Mouse (Mus musculus) intestine, embryonic 16.5 days (tissue): Measurements from ENCODE around the gene Acer1. TPM values are rescaled to one million over a fixed set of nuclear protein-coding genes. Genes with fewer than 3 reads are reported as not detected.

Experiments
- ATAC-seq: fragments of 200-750 bp; cut with Nextera tagmentation; 2 replicates; pipeline ENCODE4 v1.8.0; 2017; ENCODE audit warnings: moderate TSS enrichment, moderate library complexity
- H3K27ac ChIP-seq: fragments of 300-500 bp; sonication (generic); 2 replicates; pipeline ENCODE4 v1.5.1; 2014; ENCODE audit warnings: mild to moderate bottlenecking, low read length
- H3K27me3 ChIP-seq: fragments of 300-500 bp; sonication (generic); replicated peaks from 2 replicates; pipeline ENCODE4 v1.6.1; 2014; ENCODE audit warnings: low read length, control low read depth, mixed read lengths; ENCODE audit not compliant: control insufficient read depth, insufficient read depth
- H3K36me3 ChIP-seq: fragments of 300-500 bp; sonication (generic); 2 replicates; pipeline ENCODE4 v1.6.1; 2014; ENCODE audit warnings: low read length, control low read depth; ENCODE audit not compliant: control insufficient read depth, insufficient read depth
- H3K4me1 ChIP-seq: fragments of 300-500 bp; sonication (generic); 2 replicates; pipeline ENCODE4 v1.6.1; 2014; ENCODE audit warnings: low read length, control low read depth, mixed read lengths; ENCODE audit not compliant: control insufficient read depth, insufficient read depth
- H3K4me2 ChIP-seq: fragments of 300-500 bp; sonication (generic); 2 replicates; pipeline ENCODE4 v1.6.1; 2014; ENCODE audit warnings: low read depth, low read length, control low read depth
- H3K4me3 ChIP-seq: fragments of 300-500 bp; sonication (generic); 2 replicates; pipeline ENCODE4 v1.5.1; 2014; ENCODE audit warnings: mild to moderate bottlenecking, low read length
- H3K9ac ChIP-seq: fragments of 300-500 bp; sonication (generic); 2 replicates; pipeline ENCODE4 v1.6.1; 2014; ENCODE audit warnings: low read depth, low read length
- H3K9me3 ChIP-seq: fragments of 300-500 bp; sonication (generic); 2 replicates; pipeline ENCODE4 v1.6.1; 2016; ENCODE audit warnings: low read length, control low read depth; ENCODE audit not compliant: control insufficient read depth
- WGBS: fragments of 180-500 bp; shearing (Covaris S2); extraction: QIAGEN DNeasy Blood & Tissue Kit; methylation state at CpG from one replicate; pipeline ENCODE4 v1.1.7; 2014; 5-methylcytosine and 5-hydroxymethylcytosine counted together
- polyA plus RNA-seq: library from polyadenylated mRNA; unstranded; fragments of >200 nt; fragmentation: Nextera tagmentation; extraction: Ambion mirVana; gene quantifications from 2 replicates; pipeline ENCODE4 v1.2.1, GENCODE M21; 2015

Acer1 gene
- polyA plus RNA-seq, 1 experiment from 2014 or later, result 0.65 TPM

DNA sequence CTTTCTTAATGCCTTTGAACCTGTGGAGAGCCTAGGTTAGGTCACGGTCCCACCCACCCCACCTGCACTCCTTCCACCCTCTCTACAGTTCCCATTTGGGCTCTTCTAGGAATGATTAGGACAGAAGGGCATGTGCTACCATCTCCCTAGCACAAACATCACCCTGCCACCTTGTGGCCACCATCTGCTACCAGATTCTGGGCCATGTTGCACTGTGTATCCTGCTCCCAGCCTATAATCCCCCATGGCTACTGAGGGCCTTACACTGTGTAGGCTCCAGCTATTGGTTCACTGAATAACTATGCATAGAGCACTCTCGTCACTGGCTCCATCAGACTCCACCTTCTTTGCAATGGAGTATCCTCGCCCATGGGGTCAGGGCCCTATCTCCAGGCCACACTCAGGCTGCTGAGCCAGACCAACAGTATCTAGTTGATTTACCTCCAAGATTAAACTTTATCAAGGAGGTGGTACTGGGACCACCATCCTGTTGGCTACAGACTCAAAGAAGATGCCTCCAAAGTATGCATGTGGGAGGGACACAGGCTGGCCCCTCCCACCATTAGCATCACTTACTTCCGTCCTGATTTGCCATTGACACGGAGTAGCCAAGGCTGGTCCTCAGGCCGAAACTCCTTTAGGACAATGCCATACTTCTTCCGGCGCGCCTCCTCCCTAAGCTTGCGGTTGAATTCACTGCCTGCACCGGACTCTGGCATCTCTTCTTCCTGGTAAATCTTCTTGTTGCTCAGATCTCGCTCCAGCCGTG, 25.4 kb upstream of the Acer1 start:
- Histone ChIP-seq H3K27ac (no peak overlapping the region), H3K4me2 (no peak overlapping the region), H3K9ac (no peak overlapping the region), H3K27me3 (no peaks in the 10 kb centered on the region), H3K4me3 (no peak overlapping the region), H3K9me3 (no peaks in the 10 kb centered on the region), H3K4me1 (peaks cover 14% of the 10 kb centered on the region), H3K36me3 (peaks cover 33% of the 10 kb centered on the region)
- 92% methylated on average over 13 of the region's 13 CpGs for WGBS
- ATAC-seq, result no peak

DNA sequence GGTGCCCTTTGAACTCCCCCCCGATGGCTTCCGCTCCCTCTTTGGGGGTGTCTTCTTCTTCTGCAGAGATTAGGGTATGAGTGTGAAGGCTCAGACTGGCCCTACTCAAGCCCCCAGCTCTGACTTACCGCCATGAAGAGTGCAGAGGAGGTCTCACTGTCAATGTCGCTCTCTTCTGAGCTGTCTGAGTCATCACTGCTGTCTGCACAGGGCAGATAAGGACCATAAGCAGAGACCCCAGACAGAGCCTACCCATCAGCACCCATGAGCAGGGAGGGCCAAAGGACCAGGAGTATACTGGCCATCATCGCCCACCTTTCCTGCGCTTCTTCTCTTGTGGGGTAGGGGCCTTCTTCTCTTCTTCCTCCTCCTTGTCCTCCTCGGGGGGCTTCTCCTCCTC, 22.1 kb upstream of the Acer1 start:
- H3K27ac ChIP-seq, result no peak overlapping the region
- no peaks in the 10 kb centered on the region for H3K4me1 ChIP-seq
- WGBS, result 93% methylated on average over 7 of the region's 7 CpGs
- H3K9ac ChIP-seq, result no peak overlapping the region
- H3K4me2 ChIP-seq, result no peak overlapping the region
- H3K36me3 ChIP-seq, result peaks cover 39% of the 10 kb centered on the region
- H3K4me3 ChIP-seq, result no peak overlapping the region
- H3K27me3 ChIP-seq, result no peaks in the 10 kb centered on the region
- ATAC-seq, result no peak
- no peaks in the 10 kb centered on the region for H3K9me3 ChIP-seq

DNA sequence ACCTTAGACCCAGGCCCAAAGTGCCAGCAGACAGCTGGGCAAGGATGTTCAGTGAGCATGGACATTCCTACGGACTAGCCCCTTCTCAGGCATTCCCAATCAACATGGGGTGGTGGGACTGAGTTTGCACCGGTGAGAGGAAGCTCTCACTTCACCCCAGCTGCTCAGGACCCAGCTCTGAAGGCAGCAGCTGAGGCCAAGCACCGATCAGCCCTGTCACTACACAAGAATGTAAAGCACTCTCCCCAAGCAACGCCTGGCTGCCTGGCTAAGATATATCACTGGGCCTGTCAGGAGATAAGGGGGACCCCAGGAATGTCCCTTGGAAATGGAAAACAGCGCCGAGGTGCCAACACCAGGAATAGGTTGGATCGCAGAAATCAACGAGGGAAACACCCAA, 19.3 kb upstream of the Acer1 start:
- Histone ChIP-seq H3K36me3 (peaks cover 25% of the 10 kb centered on the region), H3K9me3 (no peaks in the 10 kb centered on the region), H3K4me1 (0 out of 2 replicates have a peak, but pooled peaks cover 5% of the 10 kb centered on the region), H3K4me2 (no peak overlapping the region), H3K27me3 (no peaks in the 10 kb centered on the region), H3K4me3 (no peak overlapping the region), H3K9ac (no peak overlapping the region), H3K27ac (no peak overlapping the region)
- WGBS, result 53% methylated on average over 8 of the region's 8 CpGs
- no peak for ATAC-seq

DNA sequence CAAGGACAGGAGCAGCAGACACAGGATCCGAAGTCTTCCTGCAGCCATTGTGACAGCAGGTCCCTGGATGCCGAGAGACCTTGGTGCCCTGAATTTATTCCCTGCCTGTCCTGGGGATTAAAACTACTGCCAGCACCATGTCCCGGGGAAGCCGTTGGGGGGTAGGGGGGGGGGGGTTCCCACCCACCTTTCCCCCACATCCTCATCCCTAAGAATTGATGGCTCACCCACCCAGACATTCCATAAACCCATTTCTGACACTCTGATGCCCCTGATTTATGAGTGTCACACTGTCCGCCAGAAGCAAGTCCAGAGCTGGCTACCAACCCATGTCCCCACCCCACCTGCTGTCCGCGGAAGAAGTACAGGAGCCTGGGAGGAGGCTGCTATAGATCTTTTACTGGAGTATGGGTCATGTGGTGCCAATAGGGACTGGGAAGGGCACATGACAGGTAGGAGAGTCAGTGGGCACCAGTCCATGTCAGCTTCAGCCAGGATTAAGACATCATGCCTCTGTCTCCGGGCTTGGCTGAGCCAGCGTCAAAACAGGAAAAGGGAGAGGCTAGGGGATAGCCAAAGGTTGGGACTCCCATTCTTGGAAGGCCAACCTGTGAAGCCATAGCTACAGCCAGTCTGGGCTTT, 18.2 kb upstream of the Acer1 start, which contains the start of gene Pspn:
Pspn (minus strand) TSS at position 51 of the 642 bp plus-strand sequence.
- H3K27ac ChIP-seq, result no peak within 1 kb of the TSS
- H3K27me3 ChIP-seq, result no peaks in the 10 kb centered on the region
- 0 out of 2 replicates have a peak, but pooled peaks cover 5% of the 10 kb centered on the region for H3K4me1 ChIP-seq
- H3K4me2 ChIP-seq, result no peak within 1 kb of the TSS
- H3K36me3 ChIP-seq, result peaks cover 28% of the 10 kb centered on the region
- 83% methylated on average over 9 of the region's 9 CpGs for WGBS
- H3K4me3 ChIP-seq, result no peak within 1 kb of the TSS
- ATAC-seq, result no peak
- H3K9ac ChIP-seq, result no peak within 1 kb of the TSS
- H3K9me3 ChIP-seq, result no peaks in the 10 kb centered on the region

DNA sequence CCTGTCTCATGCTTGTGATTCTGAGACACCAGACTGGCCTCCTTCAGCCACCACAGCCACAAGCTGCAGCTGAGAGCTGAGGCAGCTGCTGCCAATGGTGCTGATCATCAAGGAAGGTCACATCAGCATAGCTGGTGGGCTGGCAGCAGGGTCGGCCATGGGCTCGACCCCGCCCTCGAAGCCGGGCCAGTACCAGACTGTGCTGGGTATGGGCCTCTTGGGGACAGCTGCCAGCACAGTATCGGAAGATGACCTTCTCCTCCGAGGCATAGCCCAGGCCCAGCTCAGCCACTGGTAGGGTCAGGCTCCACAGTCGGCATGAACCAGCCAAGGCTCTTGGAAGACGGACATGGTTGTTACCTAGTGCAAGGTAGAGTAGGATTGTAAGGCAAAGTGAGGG, 17.5 kb upstream of the Acer1 start:
- WGBS, result 93% methylated on average over 9 of the region's 9 CpGs
- peaks cover 25% of the 10 kb centered on the region for H3K36me3 ChIP-seq
- no peak for ATAC-seq
- H3K27me3 ChIP-seq, result no peaks in the 10 kb centered on the region
- 0 out of 2 replicates have a peak, but pooled peaks cover 5% of the 10 kb centered on the region for H3K4me1 ChIP-seq
- no peak overlapping the region for H3K4me3 ChIP-seq
- no peak overlapping the region for H3K4me2 ChIP-seq
- H3K27ac ChIP-seq, result no peak overlapping the region
- H3K9me3 ChIP-seq, result no peaks in the 10 kb centered on the region
- H3K9ac ChIP-seq, result no peak overlapping the region

DNA sequence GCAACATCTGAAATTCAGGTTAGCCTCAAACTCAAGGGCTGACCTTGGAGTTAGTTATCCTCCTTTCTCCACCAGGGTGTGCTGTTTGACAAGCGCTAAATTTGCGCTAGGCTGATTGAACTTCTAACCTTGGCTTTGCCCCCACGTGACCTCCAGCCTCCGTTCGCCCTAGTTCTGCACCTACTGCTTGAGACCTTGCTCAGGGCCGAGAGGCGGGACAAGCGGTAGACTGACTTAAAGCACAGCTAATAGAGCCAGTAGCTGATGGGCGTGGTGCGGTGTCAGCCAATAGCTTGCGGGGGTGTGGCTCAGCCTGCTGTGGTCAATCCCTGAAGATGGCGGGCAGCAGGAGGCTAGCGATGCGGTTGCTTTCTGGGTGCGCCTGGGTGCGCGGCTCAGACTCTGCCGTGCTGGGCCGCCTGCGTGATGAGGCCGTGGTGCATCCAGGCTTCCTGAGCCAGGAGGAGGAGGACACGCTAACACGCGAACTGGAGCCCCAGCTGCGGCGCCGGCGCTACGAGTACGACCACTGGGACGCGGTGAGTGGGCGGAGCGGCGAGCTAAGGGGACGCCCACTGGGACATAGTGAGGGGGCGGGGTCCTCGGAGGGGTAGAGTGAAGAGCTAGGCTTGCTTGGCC, 15.2 kb upstream of the Acer1 start, which contains the start of gene Alkbh7:
Alkbh7 (plus strand) TSS at position 311 of the 639 bp plus-strand sequence.
- H3K9ac ChIP-seq, result peak within 1 kb of the TSS; percentile 75
- H3K36me3 ChIP-seq, result peaks cover 26% of the 10 kb centered on the region
- no peaks in the 10 kb centered on the region for H3K9me3 ChIP-seq
- H3K4me3 ChIP-seq, result peak within 1 kb of the TSS; percentile 70
- H3K27ac ChIP-seq, result peak within 1 kb of the TSS; percentile 47; the same call in 1 of the 2 replicates
- no peaks in the 10 kb centered on the region for H3K27me3 ChIP-seq
- peak; percentile 100 for ATAC-seq
- H3K4me1 ChIP-seq, result 0 out of 2 replicates have a peak, but pooled peaks cover 5% of the 10 kb centered on the region
- 0% methylated on average over 38 of the region's 38 CpGs for WGBS
- H3K4me2 ChIP-seq, result peak within 1 kb of the TSS; percentile 76

DNA sequence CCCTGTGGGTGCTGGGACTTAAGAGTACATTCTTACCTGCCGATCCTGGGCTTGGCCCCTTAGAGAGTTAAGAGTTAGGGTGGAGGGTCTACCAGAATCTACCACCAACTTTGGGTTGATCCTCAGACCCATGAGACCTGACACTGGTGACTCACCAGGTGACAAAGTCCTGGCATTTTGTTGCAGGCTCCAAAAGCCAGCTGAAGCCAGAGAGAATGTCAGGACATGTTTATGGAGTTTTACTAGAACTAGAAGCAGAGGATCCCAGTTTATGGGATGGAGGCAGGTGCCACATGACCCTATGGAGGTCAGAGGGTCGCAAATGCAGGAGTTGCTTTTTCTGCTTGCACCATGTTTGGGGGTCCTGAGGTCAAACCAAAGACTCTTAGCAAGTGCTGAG, 14.6 kb upstream of the Acer1 start:
- H3K4me1 ChIP-seq, result 0 out of 2 replicates have a peak, but pooled peaks cover 5% of the 10 kb centered on the region
- peak; percentile 1; the same call in 1 of the 2 replicates for ATAC-seq
- H3K36me3 ChIP-seq, result peaks cover 26% of the 10 kb centered on the region
- H3K9ac ChIP-seq, result 0 out of 2 replicates have a peak overlapping the region, but pooled peaks have one; percentile 21
- WGBS, result 72% methylated on average over 2 of the region's 2 CpGs
- no peaks in the 10 kb centered on the region for H3K27me3 ChIP-seq
- 0 out of 2 replicates have a peak overlapping the region, but pooled peaks have one; percentile 22 for H3K4me2 ChIP-seq
- H3K4me3 ChIP-seq, result no peak overlapping the region; the same call in 1 of the 2 replicates
- no peaks in the 10 kb centered on the region for H3K9me3 ChIP-seq
- H3K27ac ChIP-seq, result no peak overlapping the region

DNA sequence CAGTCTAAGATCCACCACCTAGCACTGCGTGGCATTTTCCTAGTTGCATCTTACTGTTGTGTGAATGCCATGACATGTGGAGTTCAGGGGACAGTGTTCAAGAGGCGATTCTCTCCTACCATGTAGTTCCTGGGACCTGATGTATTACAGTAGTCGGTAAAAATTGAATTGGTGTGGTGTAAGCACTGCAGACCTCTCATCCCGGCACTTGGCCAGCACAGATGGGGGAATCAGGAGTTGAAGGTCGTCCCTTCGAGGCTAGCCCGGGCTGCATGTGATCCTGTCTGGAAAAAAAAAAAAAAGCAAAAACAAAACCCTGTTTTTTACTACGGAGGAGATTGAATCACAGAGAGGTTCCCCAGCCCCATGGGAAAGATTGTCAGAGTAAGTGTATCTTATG, 13.1 kb upstream of the Acer1 start:
- Histone ChIP-seq H3K9ac (no peak overlapping the region), H3K36me3 (peaks cover 26% of the 10 kb centered on the region), H3K4me3 (no peak overlapping the region), H3K4me1 (peaks cover 12% of the 10 kb centered on the region), H3K27me3 (no peaks in the 10 kb centered on the region), H3K9me3 (no peaks in the 10 kb centered on the region), H3K27ac (no peak overlapping the region), H3K4me2 (no peak overlapping the region)
- 89% methylated on average over 8 of the region's 8 CpGs for WGBS
- no peak for ATAC-seq

DNA sequence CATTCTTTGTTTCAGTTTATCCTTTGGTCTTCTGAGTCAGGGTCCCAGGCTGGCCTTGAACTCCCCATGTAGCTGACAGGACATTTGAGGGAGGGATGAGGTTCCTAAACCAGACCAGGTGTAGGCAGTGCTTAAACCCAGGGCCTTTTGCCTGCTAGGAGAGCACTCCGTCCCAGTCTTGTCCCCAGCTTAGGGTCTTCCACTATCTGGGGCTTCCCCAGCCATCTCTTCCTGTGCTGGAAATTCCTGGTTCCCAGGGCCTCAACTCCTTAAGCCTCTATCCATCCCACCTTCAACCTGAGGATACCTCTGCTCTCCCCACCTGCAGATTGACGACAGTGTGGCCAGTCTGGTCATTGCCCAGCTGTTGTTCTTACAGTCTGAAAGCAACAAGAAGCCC, 9.0 kb upstream of the Acer1 start:
- no peaks in the 10 kb centered on the region for H3K27me3 ChIP-seq
- H3K9me3 ChIP-seq, result no peaks in the 10 kb centered on the region
- 75% methylated on average over 2 of the region's 2 CpGs for WGBS
- H3K4me3 ChIP-seq, result peak overlapping the region; percentile 82
- no peak for ATAC-seq
- H3K4me2 ChIP-seq, result peak overlapping the region; percentile 67
- no peak overlapping the region for H3K27ac ChIP-seq
- peaks cover 8% of the 10 kb centered on the region for H3K4me1 ChIP-seq
- H3K9ac ChIP-seq, result peak overlapping the region; percentile 91
- H3K36me3 ChIP-seq, result peaks cover 17% of the 10 kb centered on the region
